In genomic region chr3:55420436-55421083, GRCm38 (mm10) we compare ENCODE assay signal across 28 mouse cellular contexts. TPM values are rescaled to one million over a fixed set of nuclear protein-coding genes. Genes with fewer than 3 reads are reported as not detected.
DNase-seq lines count a peak whose midpoint lies in the region; ATAC-seq and TF ChIP-seq lines count a peak whose summit lies in the region.
"Had no signal": no experiment of that assay in that cellular context is flagged by ENCODE, and none has a peak within 500 bp of the region (broad histone marks: within the 10 kb centered on the region; RNA-seq: fewer than 3 reads in every experiment).

No protein-coding gene starts in this region.

- WGBS in heart, embryonic 10.5 days, result 65% methylated on average over 8 of the region's 8 CpGs
- WGBS in kidney, embryonic 16.5 days, result 46% methylated on average over 8 of the region's 8 CpGs
- WGBS in midbrain, embryonic 15.5 days, result 31% methylated on average over 8 of the region's 8 CpGs
- WGBS in midbrain, postnatal 0 days, result 33% methylated on average over 8 of the region's 8 CpGs

- no peak overlapping the region for H3K4me3 ChIP-seq in heart, embryonic 10.5 days
- no peak overlapping the region for H3K4me3 ChIP-seq in kidney, embryonic 16.5 days (ENCODE audit: low read length)
- H3K4me3 ChIP-seq in midbrain, embryonic 15.5 days, result no peak overlapping the region
- no peak overlapping the region for H3K4me3 ChIP-seq in midbrain, postnatal 0 days (ENCODE audit: low read depth, low read length)
- H3K4me3 ChIP-seq: embryonic facial prominence, embryonic 15.5 days; limb, embryonic 15.5 days; lung, embryonic 15.5 days had no signal

- H3K27me3 ChIP-seq in heart, embryonic 10.5 days (ENCODE audit: insufficient read depth, poor library complexity, severe bottlenecking), result no peaks in the 10 kb centered on the region
- no peaks in the 10 kb centered on the region for H3K27me3 ChIP-seq in kidney, embryonic 16.5 days (ENCODE audit: insufficient read depth, low read length)
- H3K27me3 ChIP-seq in midbrain, embryonic 15.5 days (replicated peaks), result no peaks in the 10 kb centered on the region
- no peaks in the 10 kb centered on the region for H3K27me3 ChIP-seq in midbrain, postnatal 0 days (ENCODE audit: insufficient read depth, low read length)
- H3K27me3 ChIP-seq: embryonic facial prominence, embryonic 15.5 days; limb, embryonic 15.5 days; lung, embryonic 15.5 days had no signal

- no peak for TF ChIP-seq CTCF in midbrain, postnatal 0 days (IDR thresholded peaks at IDR 0.05)

- intact Hi-C loops in heart, postnatal 14 days (cut with DNase I), result no loop called here

- H3K4me2 ChIP-seq in kidney, embryonic 16.5 days (replicated peaks; ENCODE audit: low read depth, low read length), result no peak overlapping the region
- H3K4me2 ChIP-seq in midbrain, embryonic 15.5 days, result no peak overlapping the region
- H3K4me2 ChIP-seq in midbrain, postnatal 0 days (ENCODE audit: low read depth, low read length, poor library complexity, severe bottlenecking), result no peak overlapping the region
- H3K4me2 ChIP-seq: embryonic facial prominence, embryonic 15.5 days; limb, embryonic 15.5 days; lung, embryonic 15.5 days had no signal

- no peak overlapping the region for H3K27ac ChIP-seq in heart, embryonic 10.5 days
- H3K27ac ChIP-seq in kidney, embryonic 16.5 days (ENCODE audit: low read length), result 0 out of 2 replicates have a peak overlapping the region, but pooled peaks have one; percentile 38
- H3K27ac ChIP-seq in midbrain, embryonic 15.5 days, result peak overlapping the region; percentile 55; the same call in 1 of the 2 replicates
- H3K27ac ChIP-seq in midbrain, postnatal 0 days (ENCODE audit: low read depth, low read length), result no peak overlapping the region
- H3K27ac ChIP-seq: embryonic facial prominence, embryonic 15.5 days; limb, embryonic 15.5 days; liver, embryonic 14.5 days; lung, embryonic 15.5 days had no signal

- peak; percentile 64 for DNase-seq in heart, embryonic 10.5 days (ENCODE audit: low spot score)
- no peak for DNase-seq in heart, postnatal 14 days
- DNase-seq in kidney, adult 9 months, result no peak
- no peak for DNase-seq in midbrain, postnatal 0 days (ENCODE audit: low spot score)
- DNase-seq in urinary bladder, postnatal 25 days (ENCODE audit: low spot score), result no peak
- DNase-seq: adrenal gland, postnatal 36 days; cerebellum, adult 9-10 months; gastrocnemius, postnatal 36 days; kidney, postnatal 25 days; layer of hippocampus, adult 9-11 months; lung, postnatal 36 days; right cerebral cortex, postnatal 14 days had no signal

- H3K4me1 ChIP-seq in heart, embryonic 10.5 days, result peaks cover 23% of the 10 kb centered on the region
- H3K4me1 ChIP-seq in kidney, embryonic 16.5 days (ENCODE audit: insufficient read depth, low read length), result peaks cover 6% of the 10 kb centered on the region; the same call in 1 of the 2 replicates
- H3K4me1 ChIP-seq in midbrain, embryonic 15.5 days, result peaks cover 59% of the 10 kb centered on the region
- peaks cover 25% of the 10 kb centered on the region for H3K4me1 ChIP-seq in midbrain, postnatal 0 days (ENCODE audit: insufficient read depth, low read length)

- no peaks in the 10 kb centered on the region for H3K36me3 ChIP-seq in heart, embryonic 10.5 days
- H3K36me3 ChIP-seq in kidney, embryonic 16.5 days (ENCODE audit: insufficient read depth, low read length), result no peaks in the 10 kb centered on the region
- no peaks in the 10 kb centered on the region for H3K36me3 ChIP-seq in midbrain, embryonic 15.5 days (replicated peaks)
- no peaks in the 10 kb centered on the region for H3K36me3 ChIP-seq in midbrain, postnatal 0 days (ENCODE audit: insufficient read depth, low read length)
- H3K36me3 ChIP-seq: embryonic facial prominence, embryonic 15.5 days; limb, embryonic 15.5 days; lung, embryonic 15.5 days had no signal

- H3K9ac ChIP-seq in kidney, embryonic 16.5 days (replicated peaks; ENCODE audit: low read length), result no peak overlapping the region
- H3K9ac ChIP-seq in midbrain, embryonic 15.5 days, result no peak overlapping the region
- no peak overlapping the region for H3K9ac ChIP-seq in midbrain, postnatal 0 days (replicated peaks; ENCODE audit: low read length, poor library complexity, severe bottlenecking)
- H3K9ac ChIP-seq: embryonic facial prominence, embryonic 15.5 days; limb, embryonic 15.5 days; liver, embryonic 14.5 days; lung, embryonic 15.5 days had no signal

- H3K9me3 ChIP-seq in heart, embryonic 10.5 days, result no peaks in the 10 kb centered on the region
- H3K9me3 ChIP-seq in kidney, embryonic 16.5 days (ENCODE audit: low read length), result no peaks in the 10 kb centered on the region
- no peaks in the 10 kb centered on the region for H3K9me3 ChIP-seq in midbrain, embryonic 15.5 days
- H3K9me3 ChIP-seq in midbrain, postnatal 0 days (ENCODE audit: low read length), result no peaks in the 10 kb centered on the region
- H3K9me3 ChIP-seq: embryonic facial prominence, embryonic 15.5 days; limb, embryonic 15.5 days; lung, embryonic 15.5 days had no signal

- ATAC-seq in kidney, embryonic 16.5 days (ENCODE audit: low FRiP score, low TSS enrichment), result no peak
- no peak for ATAC-seq in midbrain, embryonic 15.5 days (replicated peaks)
- no peak for ATAC-seq in midbrain, postnatal 0 days (ENCODE audit: low FRiP score)
- ATAC-seq: intestine, embryonic 16.5 days had no signal

RNA-seq across cellular contexts. Expression of gene Gm21954, which starts 51.5 kb away (rescaled TPM):
- not detected in 2 replicates for polyA plus RNA-seq in heart, embryonic 10.5 days (2016; fragmentation: Nextera tagmentation; extraction: Ambion mirVana)
- not detected for total RNA-seq in heart, postnatal 14 days (2021)
- not detected in 2 replicates for polyA plus RNA-seq in kidney, embryonic 16.5 days (2015; fragmentation: Nextera tagmentation; extraction: Ambion mirVana)
- not detected in 2 replicates for polyA plus RNA-seq in midbrain, embryonic 15.5 days (2015; fragmentation: Nextera tagmentation; extraction: Ambion mirVana)
- total RNA-seq in midbrain, postnatal 0 days (2014; rRNA removed), result not detected in 2 replicates
- not detected in 2 replicates for polyA plus RNA-seq in midbrain, postnatal 0 days (2015; fragmentation: Nextera tagmentation; extraction: Ambion mirVana)
- total RNA-seq: adrenal gland, postnatal 36 days; ES-E14; gastrocnemius, adult 18-20 months; gastrocnemius, postnatal 36 days; heart, adult 8-10 months; hematopoietic stem cell, adult 5-6 weeks; left cerebral cortex, adult 18-20 months; left cerebral cortex, postnatal 25 days; monocyte, adult 5-6 weeks had no signal
- polyA plus RNA-seq: embryonic facial prominence, embryonic 15.5 days; heart, embryonic 16.5 days; intestine, embryonic 16.5 days; limb, embryonic 15.5 days; liver, embryonic 14.5 days; lung, embryonic 15.5 days; thymus, postnatal 0 days had no signal

Comparison
In these comparisons a context has a peak if more than half of its experiments do, and no peak if none do; other contexts are left out.
1. H3K27ac ChIP-seq: peak in kidney, embryonic 16.5 days (single experiment) and midbrain, embryonic 15.5 days (single experiment); none in heart, embryonic 10.5 days (single experiment) and midbrain, postnatal 0 days (single experiment).